Mouse (Mus musculus) heart, postnatal 4 days (tissue): ENCODE measurements around the gene Zfp637. TPM values are rescaled to one million over a fixed set of nuclear protein-coding genes. Genes with fewer than 3 reads are reported as not detected.
"Not testable (repeated sequence)": the region's sequence is repeated elsewhere in the genome, so short reads cannot be mapped to it uniquely, and the experiment has no call there.

Source experiments
- DNase-seq: peaks from one replicate; pipeline ENCODE4 v3.0.0; 2021
- total RNA-seq, 2 experiments: library from RNA; stranded (reverse); gene quantifications; 2 replicates each; pipeline ENCODE4 v1.2.3; 2021

Zfp637 gene
- total RNA-seq, 2 experiments from 2014 or later, result 35.4 to 37.0 TPM

GRCm38 (mm10) chr6:117863751-117864150 lies 22.8 kb downstream of the Zfp637 start:
- DNase-seq, result no peak

DNA sequence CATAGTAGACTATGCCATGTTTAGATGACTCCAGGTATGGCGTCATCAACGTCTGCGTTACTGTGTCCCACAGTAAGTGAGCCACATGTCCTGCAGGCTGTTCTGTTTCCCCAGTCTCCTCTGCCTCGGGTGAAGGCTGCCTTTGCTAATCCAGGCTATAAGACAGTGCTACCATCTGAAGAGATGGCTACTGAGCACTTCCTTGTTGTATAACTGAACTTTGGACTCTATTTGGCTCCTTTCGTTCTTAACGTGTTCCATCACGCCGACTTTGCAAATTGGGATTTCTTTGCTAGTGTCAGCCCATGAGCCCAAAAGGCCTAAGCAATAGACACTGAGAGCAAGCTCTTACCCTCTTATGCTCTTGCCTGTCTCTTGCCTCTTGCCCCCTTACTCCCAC lies 27.2 kb downstream of the Zfp637 start:
- DNase-seq, result no peak

GRCm38 (mm10) chr6:117871034-117871433 lies 30.1 kb downstream of the Zfp637 start:
- no peak for DNase-seq

DNA sequence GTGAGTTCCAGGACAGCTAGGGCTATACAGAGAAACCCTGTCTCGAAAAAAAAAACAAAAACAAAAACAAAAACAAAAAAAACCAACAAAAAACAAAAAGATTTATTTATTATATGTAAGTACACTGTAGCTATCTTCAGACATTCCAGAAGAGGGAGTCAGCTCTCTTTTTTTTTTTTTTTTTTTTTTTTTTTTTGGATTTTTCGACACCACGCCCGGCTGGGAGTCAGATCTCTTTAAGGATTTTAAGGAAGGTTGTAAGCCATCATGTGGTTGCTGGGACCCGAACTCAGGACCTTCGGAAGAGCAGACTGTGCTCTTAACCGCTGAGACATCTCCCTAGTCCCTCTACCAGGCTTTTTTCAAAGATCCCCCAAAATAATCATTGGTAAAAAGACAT lies 32.5 kb downstream of the Zfp637 start:
- DNase-seq, result not testable (repeated sequence)

GRCm38 (mm10) chr6:117874621-117875281 lies 33.8 kb downstream of the Zfp637 start:
- no peak for DNase-seq

GRCm38 (mm10) chr6:117878700-117879407 lies 37.9 kb downstream of the Zfp637 start:
- no peak for DNase-seq

DNA sequence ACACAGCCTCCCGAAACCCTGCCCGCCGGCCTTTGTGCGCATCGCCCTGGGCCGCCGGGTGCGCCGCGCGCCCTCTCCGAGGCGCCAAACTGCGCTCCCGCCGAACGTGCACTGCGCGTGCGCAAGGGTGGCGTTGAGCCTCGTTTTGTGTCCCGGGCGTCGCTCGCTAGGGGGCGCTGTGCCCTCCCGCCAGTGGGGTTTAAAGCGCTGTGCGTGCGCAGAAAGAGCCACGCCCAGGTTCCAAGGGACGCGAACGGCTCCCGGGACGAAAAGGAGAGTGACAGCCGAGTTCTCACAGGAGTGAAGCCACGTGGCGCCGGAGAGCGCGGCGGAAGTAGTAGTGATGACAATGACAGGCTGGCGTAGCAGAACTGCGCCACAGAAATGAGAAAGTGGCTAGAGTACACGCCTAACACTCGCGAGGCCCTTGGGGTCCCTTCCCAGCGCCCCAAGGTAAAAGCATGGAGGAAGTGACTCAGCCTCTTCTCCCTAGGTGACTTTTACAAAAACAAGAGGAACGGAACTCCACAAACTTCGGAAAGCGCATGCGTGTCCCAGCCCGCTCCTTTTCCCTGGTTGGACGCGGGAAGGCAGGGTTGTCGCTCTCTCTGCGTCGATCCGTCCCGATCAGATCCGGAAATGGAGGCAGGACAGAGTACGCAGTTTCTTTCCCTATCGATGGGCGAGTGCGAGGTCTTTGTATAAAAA lies 38.6 kb downstream of the Zfp637 start:
- peak; percentile 100 for DNase-seq

DNA sequence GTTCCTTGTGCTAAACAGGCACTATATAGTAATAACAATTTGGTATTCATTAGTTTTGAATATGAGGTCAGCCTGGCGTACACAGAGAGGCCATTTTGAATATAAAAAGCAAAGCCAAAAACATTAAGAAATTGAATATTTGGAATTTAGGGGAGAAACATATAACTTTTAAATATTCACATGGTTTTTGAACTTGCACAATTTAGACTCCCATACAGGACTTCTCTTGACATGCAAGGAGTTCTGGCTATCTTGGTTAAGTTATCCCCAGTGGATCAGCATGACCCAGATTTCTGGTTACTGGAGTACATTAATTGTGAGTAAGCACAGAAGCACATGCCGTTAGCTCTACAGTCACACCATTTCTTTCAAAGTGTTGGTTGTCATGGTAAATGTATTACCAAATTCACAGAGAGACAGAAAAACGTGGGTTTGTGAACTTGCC lies 39.4 kb downstream of the Zfp637 start:
- no peak for DNase-seq

DNA sequence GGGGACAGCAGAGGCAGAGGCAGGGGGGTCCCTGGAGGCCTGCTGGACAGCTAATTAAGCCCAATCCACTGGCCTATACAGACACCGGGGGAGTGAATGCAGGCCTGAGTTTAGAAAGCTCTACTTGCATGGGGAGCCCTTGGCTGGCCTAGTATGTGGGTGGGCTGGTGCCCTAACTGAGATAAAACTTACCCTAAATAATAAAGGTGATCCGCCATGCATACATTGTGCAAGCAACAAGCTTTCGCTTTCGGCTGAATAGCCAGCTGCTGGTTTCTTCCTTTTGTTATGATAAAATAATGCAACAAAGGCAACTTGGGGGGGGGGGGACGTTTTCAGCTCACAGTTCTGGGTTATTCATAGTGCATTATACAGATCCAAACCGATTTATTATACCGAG lies 40.2 kb downstream of the Zfp637 start:
- no peak for DNase-seq

DNA sequence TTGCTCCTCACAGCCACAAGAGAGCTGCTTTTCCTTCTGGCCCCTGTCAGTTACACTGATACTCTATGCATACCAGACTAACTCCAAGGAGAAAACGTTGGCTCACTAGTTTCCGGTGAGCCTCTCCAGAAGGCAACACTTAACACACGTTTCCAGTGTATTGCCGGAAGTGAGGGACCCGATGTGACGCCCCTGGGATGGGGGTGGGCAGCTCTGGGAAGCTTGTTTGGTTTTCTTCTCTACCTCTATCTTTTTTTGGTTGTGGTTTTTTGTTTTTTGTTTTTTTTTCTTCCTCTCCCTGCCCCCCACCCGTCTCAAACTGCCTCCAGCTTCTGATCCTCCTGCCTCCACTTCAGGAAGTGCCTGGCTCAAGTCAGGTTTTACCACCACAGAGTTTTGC lies 41.0 kb downstream of the Zfp637 start:
- DNase-seq, result no peak

- DNase-seq, result no peak
These were observed 45.0 kb downstream of the Zfp637 start for GRCm38 (mm10) chr6:117885943-117886342.

GRCm38 (mm10) chr6:117888032-117888431 lies 47.1 kb downstream of the Zfp637 start:
- DNase-seq, result no peak

GRCm38 (mm10) chr6:117888642-117889096 lies 47.7 kb downstream of the Zfp637 start:
- no peak for DNase-seq

GRCm38 (mm10) chr6:117890257-117890656 lies 49.3 kb downstream of the Zfp637 start:
- no peak for DNase-seq

DNA sequence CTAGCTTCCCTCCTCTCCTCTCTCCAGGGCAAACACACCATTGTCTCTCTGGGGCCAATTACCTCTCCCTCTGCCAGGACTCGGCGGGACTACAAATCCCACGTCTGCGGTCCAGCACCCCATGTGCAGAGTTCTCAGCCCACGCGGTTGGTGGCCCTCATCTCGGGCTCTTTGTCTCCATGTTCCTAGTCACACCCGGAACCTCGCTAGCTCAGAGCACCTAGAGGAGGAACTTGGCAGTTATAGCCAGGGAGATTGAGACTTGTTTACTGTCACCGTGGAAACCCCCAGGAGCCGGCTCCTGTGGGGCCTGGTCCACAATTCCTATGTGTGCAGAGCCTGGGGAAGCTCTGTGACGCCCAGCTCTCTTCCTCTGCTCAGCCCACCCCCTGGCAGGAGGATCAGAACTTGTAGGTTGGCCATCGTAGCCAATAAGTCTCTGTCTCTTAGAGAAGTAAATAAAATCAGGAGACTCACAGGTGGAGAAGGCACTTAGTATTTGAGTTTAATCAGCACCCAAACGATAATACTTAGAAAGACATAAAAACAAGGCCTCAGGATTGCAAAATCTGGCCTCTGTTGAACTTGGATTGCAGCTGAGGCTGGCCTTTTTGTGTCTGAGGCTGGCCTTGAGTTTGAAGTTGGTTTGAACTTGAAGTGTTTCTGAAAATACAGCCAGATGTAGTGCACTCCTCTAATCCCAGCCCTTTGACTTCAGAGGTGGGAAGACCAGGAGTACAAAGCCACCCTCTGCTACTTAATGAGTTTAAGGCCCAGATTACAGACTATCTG lies 50.6 kb downstream of the Zfp637 start:
- no peak for DNase-seq

DNA sequence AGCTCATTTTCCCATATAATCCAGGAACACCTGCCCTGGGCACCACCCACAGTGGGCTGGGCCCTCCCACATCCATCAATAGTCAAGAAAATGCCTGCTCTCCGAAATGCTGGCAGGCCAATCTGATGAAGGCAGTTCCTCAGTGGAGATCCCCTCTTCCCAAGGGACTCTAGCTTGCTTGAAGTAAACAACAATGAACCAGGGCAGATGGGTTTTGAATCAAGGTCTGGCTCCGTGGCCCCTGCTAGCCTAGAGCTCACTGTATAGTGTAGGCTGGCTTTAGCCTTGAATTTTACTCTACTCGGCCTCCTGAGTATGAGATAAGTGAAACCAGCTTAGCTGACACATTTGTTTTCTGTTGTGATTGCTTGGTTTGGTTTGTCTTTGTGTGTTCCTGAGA lies 51.4 kb downstream of the Zfp637 start:
- no peak for DNase-seq

- no peak for DNase-seq
These were observed 52.5 kb downstream of the Zfp637 start for GRCm38 (mm10) chr6:117893435-117893834.

Other genes with a start within 250 kb of the Zfp637 start
- gene Zfp239, start 20.9 kb downstream of the Zfp637 start, total RNA-seq, result under 1 TPM; 0.38 to 0.57 TPM
- 100 to 1,000 TPM; 468 to 481 TPM for gene Hnrnpf, start 59.1 kb downstream of the Zfp637 start, total RNA-seq
- not detected for gene Fxyd4, start 96.5 kb downstream of the Zfp637 start, total RNA-seq
- under 1 TPM; 0.62 to 0.63 TPM for gene Rasgef1a, start 170.3 kb downstream of the Zfp637 start, total RNA-seq